Mouse (Mus musculus) kidney, adult 2 months (tissue): ENCODE results near the gene Hephl1. TPM values are rescaled to one million over a fixed set of nuclear protein-coding genes. Genes with fewer than 3 reads are reported as not detected.

Experiments used
- DNase-seq: peaks from one replicate; pipeline ENCODE4 v3.0.0; 2021
- H3K27ac ChIP-seq: fragments of 200-500 bp; 2 replicates; pipeline ENCODE4 v1.5.1; 2012; ENCODE audit warnings: low read depth, low read length, control low read depth, inconsistent platforms; ENCODE audit not compliant: insufficient read depth
- H3K27me3 ChIP-seq: fragments of 200-500 bp; replicated peaks from 2 replicates; pipeline ENCODE4 v1.6.1; 2012; ENCODE audit warnings: mild to moderate bottlenecking, moderate library complexity, low read length, inconsistent platforms; ENCODE audit not compliant: control insufficient read depth, insufficient read depth
- H3K36me3 ChIP-seq: fragments of 200-500 bp; 2 replicates; pipeline ENCODE4 v1.6.1; 2012; ENCODE audit warnings: mild to moderate bottlenecking, moderate library complexity, low read length, inconsistent platforms; ENCODE audit not compliant: control insufficient read depth, insufficient read depth
- H3K4me1 ChIP-seq: fragments of 200-500 bp; 2 replicates; pipeline ENCODE4 v1.6.1; 2011; ENCODE audit warnings: low read length; ENCODE audit not compliant: control insufficient read depth, insufficient read depth
- H3K4me3 ChIP-seq: fragments of 200-500 bp; 2 replicates; pipeline ENCODE4 v1.5.1; 2011; ENCODE audit warnings: mild to moderate bottlenecking, low read depth, low read length, control low read depth; ENCODE audit not compliant: insufficient read depth
- CTCF ChIP-seq: fragments of 200-500 bp; conservative IDR thresholded peaks from 2 replicates; pipeline ENCODE4 v1.5.1; 2011; ENCODE audit warnings: low read depth, mild to moderate bottlenecking, control low read depth, low read length, moderate library complexity, mixed read lengths; ENCODE audit not compliant: insufficient read depth, insufficient read length
- POLR2A ChIP-seq: fragments of 200-500 bp; IDR thresholded peaks from one replicate; pipeline ENCODE4 v1.6.1; 2011; ENCODE audit warnings: low read depth, low read length, control low read depth
- WGBS: fragments of 180-500 bp; shearing (Covaris S2); methylation state at CpG from one replicate; pipeline ENCODE4 v1.1.7; 2018; 5-methylcytosine and 5-hydroxymethylcytosine counted together
- polyA plus RNA-seq: library from polyadenylated mRNA; depleted of rRNA; stranded (reverse); fragments of >200 nt; gene quantifications from 2 replicates; pipeline ENCODE4 v1.2.3, GENCODE M21; 2012

Gene Hephl1
- polyA plus RNA-seq, 1 experiment: 0.19 TPM

DNA sequence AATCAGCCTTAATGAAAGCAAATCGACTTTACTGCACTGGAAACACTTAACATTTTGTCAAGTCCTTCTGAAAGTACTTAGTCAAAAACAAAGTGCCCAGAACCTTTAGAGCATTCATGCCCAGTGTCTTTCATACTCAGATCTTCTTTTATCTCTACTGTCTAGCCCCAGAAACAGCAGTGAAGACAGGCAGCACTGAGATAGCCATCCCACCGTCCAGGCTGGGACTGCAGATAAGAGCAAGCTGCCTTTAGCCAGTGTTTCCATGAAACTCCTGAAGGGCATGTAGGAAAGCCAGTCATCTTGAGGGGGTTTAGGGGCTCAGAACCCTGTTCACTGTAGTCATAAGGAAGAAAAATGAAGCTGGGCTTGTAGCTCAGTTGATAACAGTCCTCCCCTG is 14.7 kb downstream of the Hephl1 start:
- Histone ChIP-seq H3K27ac (no peak overlapping the region), H3K4me3 (no peak overlapping the region), H3K36me3 (no peaks in the 10 kb centered on the region), H3K27me3 (no peaks in the 10 kb centered on the region), H3K4me1 (no peaks in the 10 kb centered on the region)
- TF ChIP-seq POLR2A: no peak
- no peak for TF ChIP-seq CTCF
- 90% methylated on average over 2 of the region's 2 CpGs for WGBS
- no peak for DNase-seq

DNA sequence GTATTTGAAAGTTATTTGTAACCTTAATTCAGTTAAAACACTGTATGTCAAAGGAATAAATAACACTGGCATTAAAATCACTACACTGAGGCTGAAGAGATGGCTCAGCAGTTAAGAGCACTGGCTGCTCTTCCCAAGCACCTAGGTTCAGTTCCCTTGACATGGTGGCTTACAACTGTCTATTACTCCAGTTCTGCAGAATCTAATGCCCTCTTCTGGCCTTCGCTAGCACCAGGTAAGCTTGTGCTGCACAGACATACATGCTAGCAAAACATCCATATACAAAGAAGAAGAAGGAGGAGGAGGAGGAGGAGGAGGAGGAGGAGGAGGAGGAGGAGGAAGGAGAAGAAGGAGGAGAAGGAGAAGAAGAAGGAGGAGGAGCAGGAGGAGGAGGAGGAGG is 15.7 kb downstream of the Hephl1 start:
- TF ChIP-seq POLR2A (no peak), CTCF (no peak)
- WGBS: 77% methylated on average over 1 of the region's 1 CpGs
- no peak for DNase-seq
- Histone ChIP-seq H3K4me1 (no peaks in the 10 kb centered on the region), H3K4me3 (no peak overlapping the region), H3K36me3 (no peaks in the 10 kb centered on the region), H3K27me3 (no peaks in the 10 kb centered on the region), H3K27ac (no peak overlapping the region)

DNA sequence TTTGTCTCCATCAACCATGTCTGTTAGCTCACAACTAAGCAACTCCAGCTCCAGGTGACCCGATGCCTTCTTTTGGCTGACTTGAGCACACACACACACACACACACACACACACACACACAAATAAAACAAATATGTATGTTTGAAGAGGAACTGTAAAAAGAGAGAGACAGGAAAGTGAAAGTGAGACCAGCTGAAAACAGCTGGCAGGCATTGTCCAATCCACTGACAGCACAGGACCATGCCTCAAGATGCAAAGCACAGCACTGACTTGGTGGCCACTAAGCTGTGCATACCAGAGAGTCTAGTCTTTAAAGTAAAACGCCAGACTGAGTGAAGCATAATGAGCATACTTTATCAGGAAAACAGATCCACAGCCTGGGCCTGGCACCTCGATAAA is 16.7 kb downstream of the Hephl1 start:
- Histone ChIP-seq H3K36me3 (no peaks in the 10 kb centered on the region), H3K4me1 (no peaks in the 10 kb centered on the region), H3K27ac (no peak overlapping the region), H3K27me3 (no peaks in the 10 kb centered on the region), H3K4me3 (no peak overlapping the region)
- no peak for DNase-seq
- WGBS: 53% methylated on average over 3 of the region's 3 CpGs
- TF ChIP-seq POLR2A: no peak
- no peak for TF ChIP-seq CTCF

DNA sequence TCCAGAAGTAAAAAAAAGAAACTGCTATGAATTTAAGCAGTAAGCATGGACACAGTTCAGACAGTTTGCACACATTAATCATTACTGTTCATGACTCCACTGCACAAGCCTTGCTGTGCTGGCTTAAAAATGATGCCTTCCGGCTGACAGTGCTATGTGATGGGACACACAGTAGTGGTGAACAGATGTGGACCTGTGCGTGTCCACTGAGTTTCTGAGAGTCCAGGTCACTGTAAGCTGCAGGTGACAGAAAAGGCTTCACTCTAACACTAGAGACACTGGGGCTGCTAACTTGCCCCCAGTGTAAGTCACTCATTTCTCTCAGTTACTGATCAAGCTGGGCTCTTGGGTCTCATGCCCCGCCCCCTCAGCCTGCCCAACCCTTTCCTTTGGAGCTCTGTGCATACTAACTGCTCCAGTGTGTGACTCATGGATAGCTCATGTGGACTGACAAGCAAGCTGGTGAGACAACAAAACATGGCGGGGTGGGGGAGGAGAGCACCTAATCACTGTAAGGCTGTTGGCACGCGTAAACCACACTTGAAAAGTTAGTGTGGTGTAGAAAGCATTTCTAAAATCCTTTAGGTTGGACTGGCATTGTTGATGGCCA is 43.1 kb downstream of the Hephl1 start:
- no peak overlapping the region for H3K27ac ChIP-seq
- DNase-seq: peak; percentile 6
- H3K4me1 ChIP-seq: no peaks in the 10 kb centered on the region
- no peak for TF ChIP-seq POLR2A
- H3K36me3 ChIP-seq: no peaks in the 10 kb centered on the region
- H3K4me3 ChIP-seq: no peak overlapping the region
- WGBS: 67% methylated on average over 6 of the region's 6 CpGs
- no peaks in the 10 kb centered on the region for H3K27me3 ChIP-seq

DNA sequence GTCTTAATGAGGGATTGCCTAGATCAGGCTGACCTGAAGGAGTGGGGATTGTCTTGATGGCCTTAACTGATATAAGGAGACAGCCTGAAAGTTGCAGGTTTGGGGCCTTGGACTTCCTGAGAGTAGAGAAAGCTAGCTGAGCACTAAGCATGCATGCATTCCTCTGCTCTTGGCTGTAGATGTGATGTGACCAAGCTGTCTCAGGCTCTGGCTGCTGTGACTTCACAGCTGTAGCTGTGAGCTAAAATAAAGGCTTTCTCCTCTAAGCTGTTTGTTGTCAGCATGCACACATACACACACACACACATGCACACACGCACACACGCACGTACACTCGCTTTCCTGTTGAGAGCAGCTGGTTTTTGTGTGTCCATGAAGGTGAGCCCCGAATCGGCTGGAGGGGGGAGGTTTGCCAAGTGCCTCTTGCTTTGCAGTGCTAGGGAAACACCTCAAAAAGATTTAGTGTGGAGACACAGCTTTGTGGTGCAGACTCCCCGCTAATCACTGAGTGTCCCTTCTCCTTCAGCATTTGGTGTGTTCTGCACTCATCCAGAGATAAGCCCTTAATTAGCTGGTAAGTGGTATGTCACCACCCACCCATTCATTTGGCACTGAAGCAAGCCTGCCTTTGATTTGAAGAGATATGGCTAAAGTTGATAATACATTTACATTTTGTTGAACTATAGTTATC is 43.8 kb downstream of the Hephl1 start:
- Histone ChIP-seq H3K27ac (no peak overlapping the region), H3K27me3 (no peaks in the 10 kb centered on the region), H3K36me3 (no peaks in the 10 kb centered on the region), H3K4me3 (no peak overlapping the region), H3K4me1 (no peaks in the 10 kb centered on the region)
- no peak for TF ChIP-seq POLR2A
- TF ChIP-seq CTCF: no peak
- DNase-seq: no peak
- 84% methylated on average over 7 of the region's 7 CpGs for WGBS

DNA sequence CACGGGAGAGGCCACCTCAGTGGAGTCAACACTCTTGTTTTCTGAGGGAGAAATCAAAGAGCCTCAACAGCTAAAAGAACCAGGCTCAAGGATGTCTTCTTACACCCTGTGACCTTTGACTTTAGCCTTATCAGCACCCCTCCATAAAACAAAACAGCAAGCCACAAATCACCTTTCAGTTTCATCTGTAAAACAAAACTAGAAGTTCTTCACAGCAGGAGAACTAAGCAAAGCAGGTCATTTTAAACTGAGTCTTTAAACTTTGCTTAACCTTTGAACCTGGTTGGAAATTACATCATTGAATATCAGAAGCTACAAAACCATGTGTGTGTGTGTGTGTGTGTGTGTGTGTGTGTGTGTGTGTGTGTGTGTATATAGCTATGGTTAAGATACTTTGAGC is 47.7 kb downstream of the Hephl1 start:
- H3K27ac ChIP-seq: no peak overlapping the region
- 7% methylated on average over 1 of the region's 1 CpGs for WGBS
- no peak for DNase-seq

DNA sequence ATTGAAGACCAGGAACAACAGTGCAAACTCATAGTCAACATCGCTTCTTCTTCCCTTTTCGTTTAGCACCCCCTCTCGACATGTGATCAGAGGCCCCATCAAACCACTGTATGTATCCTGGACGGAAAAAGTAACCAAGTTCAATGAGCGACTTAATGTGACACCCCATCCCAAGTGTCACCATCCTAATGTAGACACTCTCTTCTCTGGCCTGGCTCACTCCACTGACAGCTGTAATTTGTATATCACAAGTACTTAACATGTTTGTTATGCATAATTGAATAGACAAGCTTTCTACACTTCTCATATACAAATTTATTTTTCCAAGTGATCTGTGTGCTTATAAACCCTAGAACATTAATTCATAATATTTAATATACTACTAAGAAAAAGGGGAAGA is 51.1 kb downstream of the Hephl1 start:
- no peak overlapping the region for H3K27ac ChIP-seq
- 90% methylated on average over 5 of the region's 5 CpGs for WGBS
- no peaks in the 10 kb centered on the region for H3K27me3 ChIP-seq
- H3K4me1 ChIP-seq: no peaks in the 10 kb centered on the region
- H3K4me3 ChIP-seq: no peak overlapping the region
- TF ChIP-seq POLR2A (no peak), CTCF (no peak)
- no peak for DNase-seq
- H3K36me3 ChIP-seq: no peaks in the 10 kb centered on the region

More for the DNA sequence above, 47.7 kb downstream of the Hephl1 start:
- Histone ChIP-seq H3K4me1 (no peaks in the 10 kb centered on the region), H3K36me3 (no peaks in the 10 kb centered on the region), H3K27me3 (no peaks in the 10 kb centered on the region), H3K4me3 (no peak overlapping the region)
- TF ChIP-seq CTCF (no peak), POLR2A (no peak)
